Mouse (Mus musculus): ENCODE data around the gene Plcb1. TPM values are rescaled to one million over a fixed set of nuclear protein-coding genes. Genes with fewer than 3 reads are reported as not detected.
A peak's percentile ranks its signal among the peaks of the same experiment; 100 is the strongest.

Plcb1 gene
- polyA plus RNA-seq, 1 experiment from 2014 or later: 10.3 TPM

DNA sequence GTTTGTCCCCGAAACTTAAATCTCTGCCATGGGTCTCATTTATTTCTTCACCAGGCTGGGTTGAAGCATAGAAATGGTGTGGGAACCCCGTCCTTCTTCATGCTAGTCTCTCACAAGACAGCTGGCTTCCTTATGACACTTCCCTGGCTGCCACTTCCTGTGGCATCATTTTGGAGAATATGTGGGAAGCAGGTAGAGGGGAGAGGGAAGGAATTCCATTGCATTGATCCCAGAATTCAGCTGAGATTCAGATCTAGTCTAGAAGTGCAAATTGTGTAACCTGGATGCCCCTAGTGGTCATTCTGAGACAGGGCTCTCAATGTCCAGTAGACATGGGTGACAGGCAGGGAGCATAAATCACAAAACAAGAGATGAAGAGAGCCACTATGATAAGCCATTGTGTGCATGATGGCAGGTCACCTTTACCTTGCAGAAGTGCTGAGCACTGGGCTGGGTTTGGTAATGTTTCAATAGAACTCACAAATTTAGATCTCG is 466.0 kb downstream of the Plcb1 start:
- H3K36me3 ChIP-seq: no peaks in the 10 kb centered on the region
- H3K4me1 ChIP-seq: no peaks in the 10 kb centered on the region
- H3K4me2 ChIP-seq (replicated peaks): no peak overlapping the region
- ATAC-seq (ENCODE audit: low FRiP score, low read depth): no peak
- no peak overlapping the region for H3K9ac ChIP-seq (replicated peaks)
- H3K4me3 ChIP-seq: no peak overlapping the region
- H3K27me3 ChIP-seq: no peaks in the 10 kb centered on the region
- no peaks in the 10 kb centered on the region for H3K9me3 ChIP-seq
- no peak overlapping the region for H3K27ac ChIP-seq (replicated peaks)
- WGBS: 89% methylated on average over 3 of the region's 3 CpGs

- H3K4me1 ChIP-seq: no peaks in the 10 kb centered on the region
- ATAC-seq (ENCODE audit: low FRiP score, low read depth): no peak
- no peaks in the 10 kb centered on the region for H3K27me3 ChIP-seq
- no peaks in the 10 kb centered on the region for H3K9me3 ChIP-seq
- WGBS: 63% methylated on average over 3 of the region's 3 CpGs
- no peak overlapping the region for H3K4me3 ChIP-seq
- no peak overlapping the region for H3K27ac ChIP-seq (replicated peaks)
- H3K36me3 ChIP-seq: no peaks in the 10 kb centered on the region
- no peak overlapping the region for H3K4me2 ChIP-seq (replicated peaks)
- no peak overlapping the region for H3K9ac ChIP-seq (replicated peaks)
Observed at GRCm38 (mm10) chr2:135259136-135259535, 473.3 kb downstream of the Plcb1 start.

DNA sequence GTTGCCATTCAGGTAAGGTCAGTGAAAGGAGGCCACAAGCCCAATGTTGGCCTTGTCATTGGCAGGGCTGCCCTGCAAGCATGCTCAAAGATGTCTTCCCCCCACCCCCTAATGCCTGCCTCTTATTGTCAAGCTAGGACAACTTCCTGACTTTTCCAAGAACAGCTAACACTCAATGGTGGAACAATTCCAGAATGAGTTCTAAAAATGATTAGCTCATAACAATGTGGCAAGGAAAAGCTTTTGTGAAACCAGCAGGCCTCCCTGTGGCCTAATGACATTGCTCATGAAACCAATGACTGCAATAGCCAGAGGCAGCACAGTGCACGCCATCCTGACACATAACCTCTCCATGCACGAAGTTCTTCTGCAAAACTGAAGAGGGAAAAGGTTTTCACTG is 478.1 kb downstream of the Plcb1 start:
- H3K27ac ChIP-seq (replicated peaks): no peak overlapping the region
- H3K9me3 ChIP-seq: no peaks in the 10 kb centered on the region
- 86% methylated on average over 2 of the region's 2 CpGs for WGBS
- H3K9ac ChIP-seq (replicated peaks): no peak overlapping the region
- H3K27me3 ChIP-seq: no peaks in the 10 kb centered on the region
- no peaks in the 10 kb centered on the region for H3K36me3 ChIP-seq
- H3K4me3 ChIP-seq: no peak overlapping the region
- ATAC-seq (ENCODE audit: low FRiP score, low read depth): no peak
- no peak overlapping the region for H3K4me2 ChIP-seq (replicated peaks)
- no peaks in the 10 kb centered on the region for H3K4me1 ChIP-seq

DNA sequence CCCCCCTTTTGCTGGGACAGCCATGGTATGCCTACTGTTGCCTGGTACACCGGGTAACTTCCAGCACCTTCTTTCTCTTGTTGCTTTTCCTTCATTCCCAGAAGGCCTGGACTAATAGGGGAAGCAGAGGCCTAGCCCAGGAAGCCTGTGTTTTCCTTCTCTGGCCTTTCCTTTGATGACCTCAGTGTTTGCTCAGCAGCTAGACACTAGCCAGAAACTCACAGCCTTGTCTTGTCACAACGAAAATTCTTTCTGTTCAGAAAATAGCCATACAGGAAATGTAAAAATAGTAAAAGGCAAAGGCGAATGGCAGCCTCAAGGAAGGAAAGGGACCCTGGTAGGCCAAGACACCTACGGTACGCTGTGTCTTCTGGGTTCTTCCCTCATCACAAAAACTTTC is 489.1 kb downstream of the Plcb1 start:
- Histone ChIP-seq H3K27me3 (no peaks in the 10 kb centered on the region), H3K4me3 (no peak overlapping the region), H3K4me1 (no peaks in the 10 kb centered on the region), H3K4me2 (replicated peaks) (no peak overlapping the region), H3K36me3 (no peaks in the 10 kb centered on the region), H3K9me3 (no peaks in the 10 kb centered on the region), H3K9ac (replicated peaks) (no peak overlapping the region), H3K27ac (replicated peaks) (no peak overlapping the region)
- 0 out of 2 replicates have a peak, but pooled peaks have one; percentile 23 for ATAC-seq (ENCODE audit: low FRiP score, low read depth)
- 83% methylated on average over 5 of the region's 5 CpGs for WGBS

GRCm38 (mm10) chr2:135278506-135278905 is 492.6 kb downstream of the Plcb1 start:
- H3K36me3 ChIP-seq: no peaks in the 10 kb centered on the region
- H3K27ac ChIP-seq (replicated peaks): no peak overlapping the region
- H3K27me3 ChIP-seq: no peaks in the 10 kb centered on the region
- H3K4me3 ChIP-seq: no peak overlapping the region
- H3K4me2 ChIP-seq (replicated peaks): no peak overlapping the region
- no peaks in the 10 kb centered on the region for H3K9me3 ChIP-seq
- no peak for ATAC-seq (ENCODE audit: low FRiP score, low read depth)
- no peak overlapping the region for H3K9ac ChIP-seq (replicated peaks)
- no peaks in the 10 kb centered on the region for H3K4me1 ChIP-seq
- 63% methylated on average over 3 of the region's 3 CpGs for WGBS

- H3K4me3 ChIP-seq: no peak overlapping the region
- H3K27ac ChIP-seq (replicated peaks): no peak overlapping the region
- 69% methylated on average over 6 of the region's 6 CpGs for WGBS
- no peak for ATAC-seq (ENCODE audit: low FRiP score, low read depth)
- no peaks in the 10 kb centered on the region for H3K27me3 ChIP-seq
- no peaks in the 10 kb centered on the region for H3K36me3 ChIP-seq
- no peaks in the 10 kb centered on the region for H3K4me1 ChIP-seq
- H3K4me2 ChIP-seq (replicated peaks): no peak overlapping the region
- no peaks in the 10 kb centered on the region for H3K9me3 ChIP-seq
- no peak overlapping the region for H3K9ac ChIP-seq (replicated peaks)
Observed at GRCm38 (mm10) chr2:135279026-135279425, 493.2 kb downstream of the Plcb1 start.

DNA sequence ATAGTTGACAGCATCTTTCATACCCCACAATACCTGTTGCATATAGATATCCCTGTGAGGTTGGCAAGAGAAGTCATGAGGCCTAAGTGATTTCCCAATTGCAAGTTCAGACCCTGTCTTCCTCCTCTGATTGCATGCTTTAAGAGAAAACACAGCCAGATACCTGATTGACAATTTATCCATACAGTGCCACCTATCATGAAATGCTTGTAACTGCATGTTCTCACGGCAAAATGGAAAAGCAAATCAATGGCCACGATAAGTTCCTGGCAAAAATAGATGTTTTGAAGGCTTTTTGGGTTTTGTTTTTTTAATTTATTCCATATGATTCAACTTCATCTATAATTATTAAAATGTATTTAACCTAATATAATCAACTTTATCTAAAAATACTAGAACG is 497.9 kb downstream of the Plcb1 start:
- 78% methylated on average over 3 of the region's 3 CpGs for WGBS
- no peak overlapping the region for H3K4me2 ChIP-seq (replicated peaks)

DNA sequence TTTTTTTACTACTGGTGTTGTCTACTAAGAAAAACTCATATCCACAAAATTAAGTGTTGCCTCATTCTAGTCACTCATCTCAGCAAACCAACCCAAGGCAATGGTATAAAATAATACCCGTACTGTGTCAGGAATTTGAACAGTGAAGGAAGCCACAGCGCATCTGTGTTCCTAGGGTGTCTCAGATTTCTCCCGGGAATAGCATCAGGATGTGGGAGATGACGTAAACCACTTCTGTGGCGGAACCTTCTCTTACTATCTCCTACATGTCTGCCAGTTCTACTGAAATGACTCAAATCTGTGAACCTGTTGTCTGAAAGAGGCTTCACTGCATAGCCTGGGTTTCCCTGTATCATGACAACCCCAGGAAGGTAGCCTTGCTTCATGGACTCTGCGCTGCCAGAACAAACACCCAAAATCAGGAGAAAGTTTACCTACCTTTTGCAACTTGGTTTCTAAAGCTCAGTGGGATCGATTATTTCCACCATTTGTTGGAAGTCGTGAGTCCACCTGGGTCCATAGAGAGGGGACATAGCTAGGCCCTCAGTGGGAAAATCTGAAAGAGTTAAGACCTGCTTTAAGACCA is 510.4 kb downstream of the Plcb1 start:
- Histone ChIP-seq H3K9me3 (no peaks in the 10 kb centered on the region), H3K36me3 (no peaks in the 10 kb centered on the region), H3K9ac (replicated peaks) (no peak overlapping the region), H3K4me3 (no peak overlapping the region), H3K27ac (replicated peaks) (no peak overlapping the region), H3K4me1 (peaks cover 17% of the 10 kb centered on the region), H3K4me2 (replicated peaks) (no peak overlapping the region), H3K27me3 (no peaks in the 10 kb centered on the region)
- 92% methylated on average over 8 of the region's 8 CpGs for WGBS
- ATAC-seq (ENCODE audit: low FRiP score, low read depth): no peak

More for the DNA sequence above, 497.9 kb downstream of the Plcb1 start:
- no peaks in the 10 kb centered on the region for H3K36me3 ChIP-seq
- H3K4me3 ChIP-seq: no peak overlapping the region
- no peak for ATAC-seq (ENCODE audit: low FRiP score, low read depth)
- no peaks in the 10 kb centered on the region for H3K27me3 ChIP-seq
- no peak overlapping the region for H3K27ac ChIP-seq (replicated peaks)
- H3K9me3 ChIP-seq: no peaks in the 10 kb centered on the region
- no peak overlapping the region for H3K9ac ChIP-seq (replicated peaks)
- H3K4me1 ChIP-seq: no peaks in the 10 kb centered on the region

DNA sequence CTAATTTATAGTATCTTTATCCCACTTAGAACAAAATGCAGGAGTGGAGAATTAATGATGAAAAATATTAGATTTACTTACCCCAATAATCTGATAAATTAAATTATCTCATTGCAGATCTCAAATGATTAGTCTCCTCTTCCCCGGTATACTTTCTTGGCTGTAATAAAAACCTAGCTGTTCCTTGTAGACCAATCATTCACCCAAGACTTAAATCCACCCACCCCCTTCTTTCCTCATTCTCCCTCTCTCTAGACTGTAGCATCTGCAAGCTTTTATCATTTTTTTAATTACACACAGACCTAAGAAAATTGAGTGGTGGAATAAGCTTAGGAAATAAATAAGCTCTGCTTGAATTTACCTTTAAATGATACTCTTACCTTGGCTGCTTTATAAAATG is 514.6 kb downstream of the Plcb1 start:
- H3K4me2 ChIP-seq (replicated peaks): no peak overlapping the region
- H3K27me3 ChIP-seq: no peaks in the 10 kb centered on the region
- H3K27ac ChIP-seq (replicated peaks): no peak overlapping the region
- 90% methylated on average over 1 of the region's 1 CpGs for WGBS
- H3K36me3 ChIP-seq: no peaks in the 10 kb centered on the region
- no peaks in the 10 kb centered on the region for H3K9me3 ChIP-seq
- H3K9ac ChIP-seq (replicated peaks): no peak overlapping the region
- H3K4me3 ChIP-seq: no peak overlapping the region
- no peak for ATAC-seq (ENCODE audit: low FRiP score, low read depth)
- peaks cover 17% of the 10 kb centered on the region for H3K4me1 ChIP-seq

- no peaks in the 10 kb centered on the region for H3K27me3 ChIP-seq
- no peaks in the 10 kb centered on the region for H3K36me3 ChIP-seq
- no peak overlapping the region for H3K9ac ChIP-seq (replicated peaks)
- 93% methylated on average over 2 of the region's 2 CpGs for WGBS
- ATAC-seq (ENCODE audit: low FRiP score, low read depth): no peak
- H3K4me3 ChIP-seq: no peak overlapping the region
- peaks cover 26% of the 10 kb centered on the region for H3K4me1 ChIP-seq
- no peak overlapping the region for H3K27ac ChIP-seq (replicated peaks)
- H3K9me3 ChIP-seq: no peaks in the 10 kb centered on the region
- no peak overlapping the region for H3K4me2 ChIP-seq (replicated peaks)
Observed at GRCm38 (mm10) chr2:135302483-135302882, 516.6 kb downstream of the Plcb1 start.

GRCm38 (mm10) chr2:135305186-135305585 is 519.3 kb downstream of the Plcb1 start:
- peaks cover 9% of the 10 kb centered on the region for H3K4me1 ChIP-seq
- no peak overlapping the region for H3K4me3 ChIP-seq
- H3K36me3 ChIP-seq: no peaks in the 10 kb centered on the region
- no peak overlapping the region for H3K9ac ChIP-seq (replicated peaks)
- 0 out of 2 replicates have a peak, but pooled peaks have one; percentile 20 for ATAC-seq (ENCODE audit: low FRiP score, low read depth)
- H3K27ac ChIP-seq (replicated peaks): no peak overlapping the region
- H3K27me3 ChIP-seq: no peaks in the 10 kb centered on the region
- WGBS: 92% methylated on average over 3 of the region's 3 CpGs
- no peaks in the 10 kb centered on the region for H3K9me3 ChIP-seq
- no peak overlapping the region for H3K4me2 ChIP-seq (replicated peaks)

DNA sequence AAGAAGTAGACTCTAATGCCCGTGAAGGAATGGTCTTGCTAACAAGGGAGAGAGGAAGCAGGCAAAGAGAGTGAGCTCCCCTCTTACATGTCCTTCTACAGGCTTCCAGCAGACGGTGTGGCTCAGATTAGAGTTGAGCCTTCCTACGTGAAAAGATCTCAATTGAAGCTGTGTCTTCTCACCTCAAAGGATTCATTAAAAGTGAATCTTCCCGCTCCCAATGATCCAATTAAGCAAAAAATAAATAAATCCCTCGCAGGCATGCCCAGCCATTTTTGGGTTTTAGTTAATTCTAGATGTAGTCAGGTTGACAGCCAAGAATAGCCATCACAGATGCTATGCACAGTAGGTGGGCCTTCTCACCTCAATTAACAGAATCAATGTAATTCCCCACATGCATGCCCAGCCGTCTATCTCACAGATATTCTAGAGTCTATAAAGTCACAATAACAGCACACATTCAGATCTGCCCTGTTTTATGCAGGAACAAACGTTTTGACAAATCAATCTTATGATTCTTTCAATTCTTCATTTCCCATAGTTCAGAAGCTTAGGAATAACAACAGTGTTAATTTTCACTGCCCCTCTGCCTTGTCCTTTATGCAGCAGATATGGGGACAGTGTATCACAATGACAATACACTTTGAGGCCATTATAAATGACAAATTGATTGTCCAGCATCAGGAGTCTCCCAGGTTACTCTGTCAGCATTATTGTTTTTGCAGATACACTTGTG is 520.0 kb downstream of the Plcb1 start:
- no peaks in the 10 kb centered on the region for H3K36me3 ChIP-seq
- H3K27me3 ChIP-seq: no peaks in the 10 kb centered on the region
- peak; percentile 60 for ATAC-seq (ENCODE audit: low FRiP score, low read depth)
- H3K9me3 ChIP-seq: no peaks in the 10 kb centered on the region
- peak overlapping the region; percentile 36; the same call in 1 of the 2 replicates for H3K27ac ChIP-seq (replicated peaks)
- peaks cover 9% of the 10 kb centered on the region for H3K4me1 ChIP-seq
- H3K4me2 ChIP-seq (replicated peaks): no peak overlapping the region
- 37% methylated on average over 7 of the region's 7 CpGs for WGBS
- no peak overlapping the region for H3K9ac ChIP-seq (replicated peaks)
- H3K4me3 ChIP-seq: no peak overlapping the region

All from midbrain, embryonic 12.5 days (tissue).